Mouse (Mus musculus) forebrain, postnatal 0 days (tissue): ENCODE measurements at regions not wholly inside any gene's neighbourhood (a gene's known extent, or its start where the extent isn't known, plus 50 kb on each side); places are given as distances from the start of the nearest gene placed in this dataset.

Experiments
- ATAC-seq: fragments of 200-750 bp; cut with Nextera tagmentation; 2 replicates; pipeline ENCODE4 v1.8.0; 2017; ENCODE audit warnings: mild to moderate bottlenecking, moderate library complexity
- DNase-seq: peaks from one replicate; pipeline ENCODE4 v3.0.0-alpha.2; 2015
- H3K27ac ChIP-seq: fragments of 300-500 bp; sonication (generic); 2 replicates; pipeline ENCODE4 v1.5.1; 2014; ENCODE audit warnings: low read depth, mild to moderate bottlenecking, antibody characterized with exemption, low read length, moderate library complexity, mixed read lengths
- H3K27me3 ChIP-seq: fragments of 300-500 bp; sonication (generic); 2 replicates; pipeline ENCODE4 v1.6.1; 2014; ENCODE audit warnings: mild to moderate bottlenecking, low read length, mixed read lengths; ENCODE audit not compliant: insufficient read depth
- H3K36me3 ChIP-seq: fragments of 300-500 bp; sonication (generic); 2 replicates; pipeline ENCODE4 v1.6.1; 2014; ENCODE audit warnings: mild to moderate bottlenecking, moderate library complexity; ENCODE audit not compliant: insufficient read depth
- H3K4me1 ChIP-seq: fragments of 300-500 bp; sonication (generic); 2 replicates; pipeline ENCODE4 v1.6.1; 2014; ENCODE audit warnings: antibody characterized with exemption; ENCODE audit not compliant: insufficient read depth
- H3K4me2 ChIP-seq: fragments of 300-500 bp; sonication (generic); 2 replicates; pipeline ENCODE4 v1.6.1; 2014; ENCODE audit warnings: low read depth, mild to moderate bottlenecking, moderate library complexity
- H3K4me3 ChIP-seq: fragments of 300-500 bp; sonication (generic); 2 replicates; pipeline ENCODE4 v1.5.1; 2014; ENCODE audit warnings: low read depth, low read length, mixed read lengths
- H3K9ac ChIP-seq: fragments of 300-500 bp; sonication (generic); 2 replicates; pipeline ENCODE4 v1.6.1; 2014; ENCODE audit warnings: mild to moderate bottlenecking
- H3K9me3 ChIP-seq: fragments of 300-500 bp; sonication (generic); 2 replicates; pipeline ENCODE4 v1.6.1; 2016; ENCODE audit warnings: low read length
- CTCF ChIP-seq: sonication (generic); IDR thresholded peaks from 2 replicates; pipeline ENCODE4 v1.5.1; 2016; ENCODE audit warnings: antibody characterized with exemption, control low read depth, low read depth
- WGBS: fragments of 180-500 bp; shearing (Covaris S2); extraction: QIAGEN DNeasy Blood & Tissue Kit; methylation state at CpG from one replicate; pipeline ENCODE4 v1.1.7; 2014; 5-methylcytosine and 5-hydroxymethylcytosine counted together

DNA sequence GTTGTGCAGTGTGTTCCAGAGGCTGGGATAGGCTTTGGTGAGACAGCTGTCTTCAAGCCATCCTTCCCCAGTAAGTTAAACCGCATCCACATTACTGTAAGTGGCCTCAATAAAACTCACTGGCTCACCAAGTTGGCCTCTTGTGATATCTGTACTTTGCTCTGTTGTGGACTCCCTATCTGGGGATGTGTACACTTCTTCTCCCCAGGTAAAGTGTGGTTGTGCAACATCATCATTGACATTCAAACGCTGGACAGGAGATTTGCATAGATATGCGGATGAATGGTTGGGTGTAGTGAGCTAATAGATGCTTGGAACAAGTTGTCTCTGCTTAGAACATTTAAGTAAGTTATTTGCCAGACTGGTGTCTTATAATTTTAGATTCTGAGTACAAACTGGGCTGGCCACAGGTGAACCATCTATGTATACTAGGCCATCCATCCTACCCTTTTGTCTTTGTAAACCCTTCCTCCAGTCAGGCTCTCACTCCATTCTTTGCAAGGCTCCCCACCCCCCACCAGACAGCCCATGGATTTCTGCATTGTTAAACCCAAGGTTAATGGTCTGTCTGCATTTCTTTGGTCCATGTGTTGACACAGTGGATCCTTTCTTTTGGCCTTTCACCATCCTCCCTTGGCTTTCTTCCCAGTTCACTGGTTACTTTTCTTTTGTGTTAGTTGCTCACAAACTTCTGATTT is 303.0 kb downstream of the Plpp3 start:
- Histone ChIP-seq H3K4me2 (no peak overlapping the region), H3K9ac (no peak overlapping the region), H3K4me1 (no peaks in the 10 kb centered on the region), H3K27me3 (no peaks in the 10 kb centered on the region), H3K4me3 (no peak overlapping the region), H3K36me3 (no peaks in the 10 kb centered on the region), H3K9me3 (no peaks in the 10 kb centered on the region), H3K27ac (no peak overlapping the region)
- WGBS = 77% methylated on average over 3 of the region's 3 CpGs
- no peak for DNase-seq
- TF ChIP-seq CTCF = no peak
- no peak for ATAC-seq

DNA sequence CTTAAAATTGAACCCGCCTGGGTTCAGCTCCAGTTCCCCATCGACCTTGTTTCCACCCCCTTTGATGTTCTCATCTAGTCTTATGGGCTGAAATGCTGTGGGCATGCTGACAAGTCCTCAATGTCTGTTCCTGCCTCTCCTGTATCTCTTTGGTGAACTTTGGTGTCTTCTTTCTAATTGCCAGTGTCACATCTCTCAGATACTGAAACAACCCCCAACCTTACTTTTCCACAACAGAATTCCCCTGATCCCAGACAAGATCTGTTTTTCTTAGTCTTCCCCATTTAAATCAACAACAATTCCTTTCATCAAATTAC is 303.5 kb downstream of the Plpp3 start:
- H3K9ac ChIP-seq = no peak overlapping the region
- no peak for DNase-seq
- no peak overlapping the region for H3K4me2 ChIP-seq
- ATAC-seq = no peak
- no peak overlapping the region for H3K4me3 ChIP-seq
- H3K9me3 ChIP-seq = no peaks in the 10 kb centered on the region
- H3K27me3 ChIP-seq = no peaks in the 10 kb centered on the region
- no peaks in the 10 kb centered on the region for H3K36me3 ChIP-seq
- TF ChIP-seq CTCF = no peak
- WGBS = 13% methylated on average over 2 of the region's 2 CpGs
- H3K27ac ChIP-seq = no peak overlapping the region
- no peaks in the 10 kb centered on the region for H3K4me1 ChIP-seq

DNA sequence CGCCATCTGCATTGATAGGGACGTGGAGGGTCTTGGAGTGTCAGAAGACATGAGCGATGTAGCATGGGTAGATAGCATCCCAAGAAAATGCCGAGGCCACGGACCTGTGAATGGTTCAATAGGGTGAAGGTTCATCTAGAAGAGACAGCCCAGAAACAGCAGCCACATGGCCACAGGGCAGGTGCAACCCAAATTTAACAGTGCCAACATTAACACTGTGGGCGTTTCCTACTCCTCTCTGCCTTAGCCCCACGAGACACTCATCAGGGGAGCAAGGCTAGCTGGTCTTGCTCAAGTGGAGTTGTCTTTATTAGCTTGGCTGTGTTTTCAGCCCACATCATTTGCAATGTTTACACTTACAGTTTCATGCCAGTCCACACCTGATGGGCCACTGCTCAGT is 310.7 kb downstream of the Plpp3 start:
- Histone ChIP-seq H3K27ac (no peak overlapping the region), H3K4me1 (no peaks in the 10 kb centered on the region), H3K4me2 (no peak overlapping the region), H3K9ac (no peak overlapping the region), H3K9me3 (no peaks in the 10 kb centered on the region), H3K27me3 (no peaks in the 10 kb centered on the region), H3K4me3 (no peak overlapping the region), H3K36me3 (no peaks in the 10 kb centered on the region)
- DNase-seq (no peak), ATAC-seq (no peak)
- TF ChIP-seq CTCF = no peak
- 84% methylated on average over 7 of the region's 7 CpGs for WGBS

DNA sequence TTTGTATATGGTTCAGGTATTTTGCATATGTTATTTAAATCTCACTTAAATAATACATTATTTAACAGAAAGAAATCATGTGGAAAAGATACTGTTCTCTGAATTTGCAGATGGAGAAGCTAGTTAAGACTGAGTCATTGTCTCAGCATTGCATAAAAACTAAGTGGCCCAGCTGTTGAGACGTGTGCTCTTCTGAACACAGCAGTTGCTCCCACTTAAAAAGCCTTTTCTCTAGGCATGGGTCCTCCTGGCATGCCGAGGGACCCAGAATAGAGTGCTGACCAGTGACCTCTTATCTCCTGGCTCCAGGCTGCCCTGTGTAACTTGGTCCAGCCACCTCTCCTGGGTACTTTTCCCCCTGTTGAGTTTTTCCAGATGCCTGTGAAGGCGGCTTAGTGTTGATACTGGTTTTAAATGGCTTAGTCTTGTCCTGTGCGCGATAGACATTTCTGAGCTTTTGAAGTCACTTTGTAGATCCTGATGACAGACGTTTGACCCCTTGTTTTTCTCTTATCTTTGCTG is 312.2 kb downstream of the Plpp3 start:
- Histone ChIP-seq H3K27me3 (no peaks in the 10 kb centered on the region), H3K9ac (no peak overlapping the region), H3K9me3 (no peaks in the 10 kb centered on the region), H3K36me3 (no peaks in the 10 kb centered on the region), H3K27ac (no peak overlapping the region), H3K4me1 (no peaks in the 10 kb centered on the region), H3K4me2 (no peak overlapping the region), H3K4me3 (no peak overlapping the region)
- no peak for ATAC-seq
- DNase-seq = no peak
- TF ChIP-seq CTCF = no peak
- 83% methylated on average over 6 of the region's 6 CpGs for WGBS

DNA sequence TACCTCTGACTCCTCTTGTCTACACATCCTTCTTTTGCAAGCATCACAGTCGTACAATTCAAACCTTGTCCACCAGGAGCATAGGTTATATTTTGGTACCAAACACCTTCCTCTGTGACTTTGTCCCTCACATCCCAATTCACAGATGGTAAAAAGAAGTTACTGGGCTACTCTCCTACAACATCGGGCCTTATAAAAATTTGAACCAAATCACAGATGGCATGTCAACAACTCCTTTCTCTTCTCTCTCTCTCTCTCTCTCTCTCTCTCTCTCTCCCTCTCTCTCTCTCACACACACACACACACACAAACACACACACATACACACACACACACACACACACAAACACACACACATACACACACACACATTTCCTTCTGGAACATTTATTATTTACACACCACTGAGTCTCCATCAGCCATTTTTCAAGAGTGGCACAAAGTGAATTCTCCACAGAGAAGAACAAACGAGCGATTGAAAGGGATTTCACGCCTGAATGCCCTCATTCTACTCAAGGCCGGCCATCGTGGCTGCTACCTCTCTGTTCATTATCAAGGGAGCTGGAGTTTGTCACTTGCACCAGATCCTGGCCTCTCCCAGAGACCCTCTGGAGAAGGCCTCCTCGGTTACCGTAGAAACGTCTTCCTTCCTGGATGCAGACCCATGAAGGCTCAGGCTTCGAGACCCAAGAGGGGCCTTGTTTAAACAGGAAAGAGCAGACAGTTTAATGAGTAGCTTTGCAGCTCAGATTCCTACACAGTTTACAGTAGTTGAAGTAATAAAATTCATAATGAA is 314.7 kb upstream of the Gm12728 start:
- DNase-seq (peak; percentile 76), ATAC-seq (peak; percentile 85)
- Histone ChIP-seq H3K27me3 (no peaks in the 10 kb centered on the region), H3K4me2 (no peak overlapping the region), H3K9ac (no peak overlapping the region), H3K4me3 (no peak overlapping the region), H3K4me1 (no peaks in the 10 kb centered on the region), H3K9me3 (no peaks in the 10 kb centered on the region), H3K27ac (no peak overlapping the region), H3K36me3 (no peaks in the 10 kb centered on the region)
- TF ChIP-seq CTCF = 0 out of 2 replicates have a peak, but pooled peaks have one; percentile 2
- WGBS = 10% methylated on average over 11 of the region's 11 CpGs

DNA sequence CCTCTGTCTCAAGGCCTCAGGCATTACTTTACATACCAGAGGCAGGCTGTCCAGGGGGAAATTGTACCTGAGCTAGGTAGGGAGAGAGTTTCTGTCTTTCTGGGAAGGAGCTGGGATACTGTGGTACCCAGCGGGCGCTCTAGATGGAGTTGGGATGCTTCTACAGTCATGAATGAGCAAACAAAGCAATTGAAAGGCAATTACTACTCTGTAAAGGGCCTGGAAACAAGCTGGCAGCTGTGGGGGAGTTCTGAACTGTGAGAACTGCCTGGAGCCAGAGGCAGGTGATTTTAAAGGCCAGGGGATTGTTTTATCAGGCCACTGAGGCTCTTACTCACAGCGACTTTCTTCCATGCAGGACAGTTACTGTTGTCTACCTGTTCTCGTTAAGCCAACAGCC is 313.3 kb upstream of the Gm12728 start:
- ATAC-seq = peak; percentile 59; the same call in 1 of the 2 replicates
- H3K36me3 ChIP-seq = no peaks in the 10 kb centered on the region
- H3K4me2 ChIP-seq = no peak overlapping the region
- H3K9ac ChIP-seq = no peak overlapping the region
- 39% methylated on average over 4 of the region's 4 CpGs for WGBS
- H3K9me3 ChIP-seq = no peaks in the 10 kb centered on the region
- H3K4me1 ChIP-seq = no peaks in the 10 kb centered on the region
- H3K27me3 ChIP-seq = no peaks in the 10 kb centered on the region
- no peak overlapping the region for H3K4me3 ChIP-seq
- no peak for TF ChIP-seq CTCF
- no peak overlapping the region for H3K27ac ChIP-seq
- peak; percentile 21 for DNase-seq

DNA sequence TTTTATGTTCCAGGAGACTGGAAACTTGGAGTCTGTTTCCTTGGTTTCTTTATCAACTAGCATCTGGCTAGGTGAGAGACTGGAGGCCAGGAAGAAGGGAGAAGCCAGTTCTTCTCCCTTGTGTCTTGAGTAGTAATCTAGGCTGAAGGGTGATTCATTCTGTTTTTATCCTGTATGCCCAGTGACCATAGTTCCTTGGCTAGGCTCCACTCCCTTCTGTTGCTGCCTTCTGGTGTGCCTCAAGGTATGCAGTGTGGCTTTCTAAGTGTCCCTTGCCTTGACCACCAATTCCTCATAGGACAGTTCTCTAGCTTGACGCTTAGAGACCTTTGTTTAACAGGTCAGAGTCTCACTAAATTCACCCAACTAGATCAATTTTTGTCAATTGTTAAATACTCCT is 303.3 kb upstream of the Gm12728 start:
- no peak for DNase-seq
- H3K4me1 ChIP-seq = no peaks in the 10 kb centered on the region
- H3K9ac ChIP-seq = no peak overlapping the region
- H3K4me2 ChIP-seq = no peak overlapping the region
- H3K9me3 ChIP-seq = no peaks in the 10 kb centered on the region
- no peak overlapping the region for H3K27ac ChIP-seq
- no peak for ATAC-seq
- 88% methylated on average over 1 of the region's 1 CpGs for WGBS
- no peak for TF ChIP-seq CTCF
- H3K27me3 ChIP-seq = no peaks in the 10 kb centered on the region
- H3K4me3 ChIP-seq = no peak overlapping the region
- H3K36me3 ChIP-seq = no peaks in the 10 kb centered on the region
